Mouse (Mus musculus) embryonic facial prominence, embryonic 10.5 days (tissue): ENCODE data around the gene Rarb. TPM values are rescaled to one million over a fixed set of nuclear protein-coding genes. Genes with fewer than 3 reads are reported as not detected.

Source experiments
- DNase-seq: peaks from one replicate; pipeline ENCODE4 v3.0.0-alpha.2; 2017; ENCODE audit warnings: low spot score
- H3K27ac ChIP-seq: fragments of 300-500 bp; sonication (generic); replicated peaks from 2 replicates; pipeline ENCODE4 v1.5.1; 2016; ENCODE audit warnings: mild to moderate bottlenecking
- H3K27me3 ChIP-seq: fragments of 300-500 bp; sonication (generic); replicated peaks from 2 replicates; pipeline ENCODE4 v1.6.1; 2016; ENCODE audit warnings: low read depth, mild to moderate bottlenecking; ENCODE audit not compliant: poor library complexity, severe bottlenecking
- H3K36me3 ChIP-seq: fragments of 300-500 bp; sonication (generic); replicated peaks from 2 replicates; pipeline ENCODE4 v1.6.1; 2016; ENCODE audit warnings: mild to moderate bottlenecking, moderate library complexity
- H3K4me1 ChIP-seq: fragments of 300-500 bp; sonication (generic); 2 replicates; pipeline ENCODE4 v1.6.1; 2016
- H3K4me3 ChIP-seq: fragments of 300-500 bp; sonication (generic); 2 replicates; pipeline ENCODE4 v1.5.1; 2016; ENCODE audit warnings: mild to moderate bottlenecking, moderate library complexity
- H3K9me3 ChIP-seq: fragments of 300-500 bp; sonication (generic); 2 replicates; pipeline ENCODE4 v1.6.1; 2016; ENCODE audit warnings: mild to moderate bottlenecking
- WGBS: fragments of 180-500 bp; shearing (Covaris S2); methylation state at CpG from one replicate; pipeline ENCODE4 v1.1.7; 2016; 5-methylcytosine and 5-hydroxymethylcytosine counted together
- polyA plus RNA-seq: library from polyadenylated mRNA; unstranded; fragments of >200 nt; fragmentation: Nextera tagmentation; extraction: Ambion mirVana; gene quantifications from 2 replicates; pipeline ENCODE4 v1.2.1, GENCODE M21; 2016

Rarb gene
- polyA plus RNA-seq, result 18.0 and 27.1 TPM in 2 replicates

DNA sequence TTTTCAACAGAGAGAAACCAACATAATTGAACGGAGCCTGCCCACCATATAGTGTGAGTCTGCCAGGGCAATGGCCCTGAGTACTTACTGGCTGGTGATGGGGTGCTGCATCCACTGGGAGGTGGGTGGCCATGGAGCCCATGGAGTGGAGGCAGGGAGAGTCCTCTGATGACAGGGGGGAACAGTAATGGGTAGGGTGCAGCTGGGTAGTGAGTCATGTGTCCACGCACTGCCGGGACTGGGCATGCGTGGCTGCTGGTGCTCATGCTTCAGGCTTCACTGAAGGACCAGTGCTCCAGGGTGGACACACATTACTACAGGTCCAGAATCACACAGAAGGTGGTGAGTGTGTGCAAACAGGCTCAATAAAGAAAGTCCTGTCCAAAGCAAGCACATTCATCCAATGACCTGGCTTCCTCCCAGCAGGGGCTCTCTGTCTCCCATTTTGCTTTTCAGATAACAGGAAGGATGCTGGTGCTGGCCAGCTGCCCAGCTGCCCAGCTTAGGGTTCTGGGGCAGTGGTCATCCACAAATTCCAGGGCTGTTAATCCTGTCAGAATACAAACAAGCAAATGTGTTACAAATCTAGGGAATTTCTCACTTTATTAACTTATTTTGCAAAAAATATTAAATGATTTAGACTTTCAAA is at the start of gene Rarb:
Gene Rarb (minus strand): TSS at position 555 of the 649 bp plus-strand sequence.
- no peak for DNase-seq
- no peak within 1 kb of the TSS for H3K27ac ChIP-seq
- no peaks in the 10 kb centered on the region for H3K27me3 ChIP-seq
- no peak within 1 kb of the TSS for H3K4me3 ChIP-seq
- no peaks in the 10 kb centered on the region for H3K9me3 ChIP-seq
- WGBS, result 93% methylated on average over 4 of the region's 4 CpGs
- H3K36me3 ChIP-seq, result no peaks in the 10 kb centered on the region
- peaks cover 20% of the 10 kb centered on the region for H3K4me1 ChIP-seq

DNA sequence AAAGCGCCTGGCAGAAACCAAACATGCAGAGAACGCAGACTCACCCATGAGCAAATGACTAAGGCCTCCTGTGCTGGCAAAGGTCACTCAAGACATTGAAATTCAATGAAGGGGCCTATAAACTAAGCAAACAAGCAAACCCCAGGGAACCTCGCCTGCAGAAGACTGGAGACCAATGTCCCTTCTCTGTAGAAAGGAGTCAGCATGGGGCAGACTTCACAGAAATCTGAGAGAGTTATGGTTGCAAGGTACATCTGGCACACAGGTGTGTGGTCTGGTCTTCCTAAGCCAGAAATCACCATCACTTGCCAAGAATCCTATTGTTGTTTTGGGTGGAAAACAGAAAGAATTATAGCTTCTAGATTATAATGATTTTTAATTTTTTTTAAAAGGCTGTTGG is 23.1 kb upstream of the Rarb start:
- H3K4me3 ChIP-seq, result no peak overlapping the region
- no peak for DNase-seq
- no peak overlapping the region for H3K27ac ChIP-seq
- H3K9me3 ChIP-seq, result no peaks in the 10 kb centered on the region
- no peaks in the 10 kb centered on the region; the same call in 1 of the 2 replicates for H3K4me1 ChIP-seq
- H3K27me3 ChIP-seq, result no peaks in the 10 kb centered on the region
- no peaks in the 10 kb centered on the region for H3K36me3 ChIP-seq
- WGBS, result 60% methylated on average over 3 of the region's 3 CpGs

GRCm38 (mm10) chr14:16841597-16841989 is 22.6 kb upstream of the Rarb start:
- Histone ChIP-seq H3K4me3 (no peak overlapping the region), H3K36me3 (no peaks in the 10 kb centered on the region), H3K4me1 (no peaks in the 10 kb centered on the region; the same call in 1 of the 2 replicates), H3K27ac (0 out of 2 replicates have a peak overlapping the region, but pooled peaks have one; percentile 31), H3K9me3 (no peaks in the 10 kb centered on the region), H3K27me3 (no peaks in the 10 kb centered on the region)
- WGBS, result 74% methylated on average over 6 of the region's 6 CpGs
- no peak for DNase-seq

DNA sequence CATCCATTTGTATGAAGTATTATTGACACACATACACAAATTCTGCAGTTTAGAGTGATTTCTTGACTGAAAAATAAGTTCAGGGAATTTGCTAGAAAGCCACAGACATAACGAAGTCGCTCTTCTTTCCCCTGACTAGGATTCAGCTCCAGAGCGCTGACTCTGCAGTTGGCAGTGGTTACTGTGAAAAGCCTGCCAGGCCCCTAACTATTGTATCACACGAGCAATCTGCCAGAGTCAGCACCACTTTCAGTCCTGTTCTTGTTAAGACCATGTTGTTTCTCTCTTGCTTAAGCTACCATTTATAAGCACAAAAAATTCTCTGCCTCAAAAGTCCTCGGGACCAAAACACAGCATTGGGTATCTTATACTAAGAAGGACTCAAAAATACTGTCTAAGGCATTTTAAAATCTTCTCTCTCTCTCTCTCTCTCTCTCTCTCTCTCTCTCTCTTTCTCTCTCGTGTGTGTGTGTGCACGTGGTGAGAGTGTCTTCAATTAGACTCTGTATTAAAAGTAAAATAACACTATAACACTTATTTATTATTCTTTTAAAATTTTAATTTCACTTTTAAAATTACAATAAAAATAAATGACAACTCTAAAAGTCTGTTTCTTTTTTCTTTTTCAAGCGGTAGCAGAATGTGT is 22.1 kb upstream of the Rarb start:
- Histone ChIP-seq H3K4me3 (no peak overlapping the region), H3K36me3 (no peaks in the 10 kb centered on the region), H3K9me3 (no peaks in the 10 kb centered on the region), H3K27ac (no peak overlapping the region), H3K4me1 (no peaks in the 10 kb centered on the region; the same call in 1 of the 2 replicates), H3K27me3 (no peaks in the 10 kb centered on the region)
- WGBS, result 66% methylated on average over 8 of the region's 8 CpGs
- no peak for DNase-seq

DNA sequence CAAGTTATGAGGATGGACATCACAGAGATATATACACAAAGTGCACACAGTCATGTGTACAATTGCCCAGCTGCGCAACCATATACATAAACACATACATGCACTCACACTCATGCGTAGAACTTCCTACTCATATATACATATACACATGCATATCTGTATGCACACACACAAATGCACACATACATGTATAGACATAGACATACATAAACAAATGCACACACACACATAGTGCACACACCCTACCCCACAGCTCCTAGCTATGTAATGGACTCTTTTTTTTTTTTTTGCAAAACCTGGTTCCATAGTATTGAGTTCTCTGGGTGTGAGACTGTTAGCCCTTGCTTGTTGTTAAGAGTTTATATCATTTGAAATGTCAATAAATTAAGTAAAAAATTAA is 21.2 kb upstream of the Rarb start:
- Histone ChIP-seq H3K27me3 (no peaks in the 10 kb centered on the region), H3K27ac (no peak overlapping the region), H3K9me3 (no peaks in the 10 kb centered on the region), H3K4me3 (no peak overlapping the region), H3K4me1 (no peaks in the 10 kb centered on the region; the same call in 1 of the 2 replicates), H3K36me3 (no peaks in the 10 kb centered on the region)
- 94% methylated on average over 2 of the region's 2 CpGs for WGBS
- no peak for DNase-seq

- no peaks in the 10 kb centered on the region for H3K4me1 ChIP-seq
- no peaks in the 10 kb centered on the region for H3K36me3 ChIP-seq
- no peaks in the 10 kb centered on the region for H3K9me3 ChIP-seq
- WGBS, result 79% methylated on average over 1 of the region's 1 CpGs
- no peaks in the 10 kb centered on the region for H3K27me3 ChIP-seq
- DNase-seq, result no peak
- H3K4me3 ChIP-seq, result no peak overlapping the region
- H3K27ac ChIP-seq, result no peak overlapping the region
Measured at GRCm38 (mm10) chr14:16815096-16815741, 3.7 kb downstream of the Rarb start.

DNA sequence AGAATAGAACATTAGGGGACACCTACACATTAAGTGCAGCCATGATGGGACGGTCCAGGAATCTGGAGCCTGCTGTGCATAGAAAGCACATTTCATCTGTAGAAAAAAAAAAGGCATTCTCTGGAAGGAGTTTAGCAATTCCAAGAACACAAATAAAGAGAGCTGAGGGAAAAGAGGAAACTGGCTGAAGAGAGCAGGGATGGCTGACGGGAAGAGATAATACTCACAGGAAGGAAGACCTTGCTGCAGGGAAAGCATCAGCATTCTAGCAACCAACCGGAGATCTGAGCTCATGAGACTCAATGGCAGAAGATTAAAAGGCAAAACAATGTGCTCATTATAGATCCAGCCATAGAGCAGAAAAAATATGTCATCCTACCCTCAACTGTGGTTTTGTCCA is 12.8 kb downstream of the Rarb start:
- DNase-seq, result no peak
- H3K27me3 ChIP-seq, result no peaks in the 10 kb centered on the region
- H3K4me1 ChIP-seq, result no peaks in the 10 kb centered on the region
- H3K4me3 ChIP-seq, result no peak overlapping the region
- WGBS, result 86% methylated on average over 3 of the region's 3 CpGs
- H3K36me3 ChIP-seq, result no peaks in the 10 kb centered on the region
- no peak overlapping the region for H3K27ac ChIP-seq
- no peaks in the 10 kb centered on the region for H3K9me3 ChIP-seq

- WGBS, result 75% methylated on average over 1 of the region's 1 CpGs
- no peak overlapping the region for H3K4me3 ChIP-seq
- DNase-seq, result no peak
Measured at GRCm38 (mm10) chr14:16790161-16790560, 28.8 kb downstream of the Rarb start.

DNA sequence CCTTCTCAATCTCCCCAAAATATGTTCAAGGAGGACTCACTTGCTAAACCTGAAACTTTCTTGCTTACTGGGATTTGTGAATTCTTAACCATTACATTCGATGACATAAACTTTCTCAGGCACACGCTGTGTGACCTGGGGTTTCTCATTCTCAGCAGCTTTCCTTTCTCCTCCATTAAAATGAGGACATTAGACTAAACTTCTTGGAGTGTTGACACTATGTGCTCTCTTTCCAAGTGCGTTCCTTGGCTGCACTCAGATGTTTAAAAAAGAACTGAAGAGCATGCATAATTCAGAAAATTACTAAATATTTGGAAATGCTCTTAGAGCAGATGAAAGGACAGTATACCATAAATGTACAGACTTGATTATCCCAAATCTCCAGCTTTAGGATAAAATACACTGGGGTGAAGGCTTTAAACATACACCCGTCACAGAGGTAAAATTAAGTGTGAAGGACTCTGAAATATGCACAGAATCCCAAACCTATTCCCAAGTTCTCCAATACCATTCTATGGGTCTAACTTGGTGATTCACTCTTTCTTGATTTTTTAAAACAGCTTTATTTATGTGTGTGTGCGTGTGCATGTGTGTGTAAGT is 36.9 kb downstream of the Rarb start:
- 91% methylated on average over 5 of the region's 5 CpGs for WGBS
- Histone ChIP-seq H3K9me3 (no peaks in the 10 kb centered on the region), H3K27ac (no peak overlapping the region), H3K4me1 (no peaks in the 10 kb centered on the region), H3K4me3 (no peak overlapping the region), H3K27me3 (no peaks in the 10 kb centered on the region), H3K36me3 (no peaks in the 10 kb centered on the region)
- no peak for DNase-seq

More at GRCm38 (mm10) chr14:16790161-16790560, 28.8 kb downstream of the Rarb start:
- Histone ChIP-seq H3K27ac (no peak overlapping the region), H3K9me3 (no peaks in the 10 kb centered on the region), H3K4me1 (no peaks in the 10 kb centered on the region), H3K36me3 (no peaks in the 10 kb centered on the region), H3K27me3 (no peaks in the 10 kb centered on the region)

- Histone ChIP-seq H3K4me1 (no peaks in the 10 kb centered on the region), H3K27me3 (no peaks in the 10 kb centered on the region), H3K9me3 (no peaks in the 10 kb centered on the region), H3K27ac (no peak overlapping the region), H3K36me3 (no peaks in the 10 kb centered on the region), H3K4me3 (no peak overlapping the region)
- DNase-seq, result no peak
- WGBS, result 76% methylated on average over 2 of the region's 2 CpGs
Measured at GRCm38 (mm10) chr14:16776723-16777381, 42.1 kb downstream of the Rarb start.

DNA sequence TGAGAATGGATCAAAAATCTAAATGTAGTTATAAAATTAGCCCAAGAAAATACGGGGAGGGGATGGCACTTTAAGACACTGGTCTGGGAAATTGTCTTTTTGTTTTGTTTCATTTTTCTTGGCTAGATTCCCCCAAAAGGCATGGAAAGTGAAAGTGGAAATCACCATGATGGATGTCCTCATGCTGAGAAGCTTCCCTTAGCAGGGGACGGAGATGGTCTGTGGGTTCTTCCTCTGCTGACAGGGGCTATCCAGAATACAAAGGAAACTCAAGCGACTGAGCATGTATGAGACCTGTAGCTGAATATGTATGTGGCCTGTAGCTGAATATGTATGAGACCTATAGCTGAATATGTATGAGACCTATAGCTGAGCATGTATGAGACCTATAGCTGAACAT is 46.0 kb downstream of the Rarb start:
- no peak for DNase-seq
- 84% methylated on average over 3 of the region's 3 CpGs for WGBS
- H3K4me1 ChIP-seq, result no peaks in the 10 kb centered on the region
- no peaks in the 10 kb centered on the region for H3K27me3 ChIP-seq
- H3K9me3 ChIP-seq, result no peaks in the 10 kb centered on the region
- no peak overlapping the region for H3K27ac ChIP-seq
- H3K4me3 ChIP-seq, result no peak overlapping the region
- H3K36me3 ChIP-seq, result no peaks in the 10 kb centered on the region

GRCm38 (mm10) chr14:16765891-16766290 is 53.1 kb downstream of the Rarb start:
- WGBS, result 94% methylated on average over 1 of the region's 1 CpGs

More at GRCm38 (mm10) chr14:16765891-16766290, 53.1 kb downstream of the Rarb start:
- no peaks in the 10 kb centered on the region for H3K36me3 ChIP-seq
- no peak for DNase-seq
- no peak overlapping the region for H3K27ac ChIP-seq
- H3K4me3 ChIP-seq, result no peak overlapping the region
- no peaks in the 10 kb centered on the region for H3K9me3 ChIP-seq
- H3K27me3 ChIP-seq, result no peaks in the 10 kb centered on the region
- no peaks in the 10 kb centered on the region for H3K4me1 ChIP-seq
